Mouse (Mus musculus): ENCODE measurements around the gene Dync1li2.

Dync1li2 gene

DNA sequence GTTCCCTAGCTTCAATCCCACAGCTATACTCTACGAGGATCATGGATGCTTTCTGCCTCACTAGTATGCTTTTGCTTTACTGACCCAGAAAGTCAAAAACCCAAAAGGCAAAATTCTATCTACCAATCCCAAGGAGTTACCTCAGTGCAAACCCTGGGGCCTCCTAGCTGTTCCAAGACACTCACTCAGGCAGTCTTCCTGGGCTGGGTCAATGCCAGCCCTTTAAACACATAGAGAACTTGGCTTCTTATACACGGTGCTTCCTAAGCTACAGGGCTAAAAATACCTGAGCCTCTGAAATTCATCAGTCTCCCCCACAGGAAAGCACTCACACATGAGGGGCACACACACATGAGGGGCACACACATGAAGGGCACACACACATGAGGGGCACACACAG lies 59.6 kb downstream of the Dync1li2 start:
- DNase-seq (ENCODE audit: low spot score in 2 of 2): no peak

DNA sequence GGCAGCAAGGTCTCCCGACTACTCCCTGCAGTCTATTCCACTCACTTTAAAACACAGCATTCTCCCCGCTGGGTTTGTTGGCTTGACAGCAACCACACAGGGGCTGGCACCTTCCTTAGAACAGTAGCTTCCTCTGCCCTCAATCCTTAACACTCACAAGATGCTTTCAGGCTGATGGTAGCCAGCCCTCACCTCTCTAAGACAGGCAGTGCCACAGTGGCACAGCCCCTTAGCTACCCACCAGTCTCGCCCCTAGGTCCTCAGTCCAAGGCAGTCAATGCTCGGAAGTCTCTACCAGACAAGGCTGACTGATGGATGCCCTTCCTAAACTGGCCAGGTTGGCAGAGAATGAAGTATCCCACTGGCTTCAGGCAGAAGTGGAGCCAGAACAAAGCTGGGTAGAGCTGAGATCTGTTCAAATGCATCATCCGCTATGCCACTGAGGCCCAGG lies 61.9 kb downstream of the Dync1li2 start:
- no peak for DNase-seq (ENCODE audit: low spot score in 2 of 2)

DNA sequence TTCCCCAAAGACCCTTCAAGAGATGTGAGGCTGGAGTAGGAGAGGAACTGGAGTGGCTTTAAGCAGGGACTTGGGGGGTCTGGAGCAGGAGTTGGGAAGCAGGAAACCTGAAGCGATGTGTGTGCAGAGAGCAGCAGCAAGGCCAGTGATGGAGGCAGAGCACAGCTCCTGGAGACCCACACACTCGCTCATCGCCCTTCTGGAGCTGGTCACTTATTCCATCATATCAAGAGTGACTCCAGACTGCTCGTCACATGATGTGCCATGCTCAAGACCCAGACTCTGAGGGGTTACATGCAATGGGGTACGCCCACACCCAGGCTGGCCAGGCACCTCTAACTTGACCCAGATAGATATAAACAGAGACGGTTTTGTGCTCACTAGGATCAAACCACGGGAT lies 62.6 kb downstream of the Dync1li2 start:
- no peak for DNase-seq (ENCODE audit: low spot score in 2 of 2)

GRCm38 (mm10) chr8:104379301-104379836 lies 63.5 kb downstream of the Dync1li2 start:
- no peak for DNase-seq (ENCODE audit: low spot score in 2 of 2)

DNA sequence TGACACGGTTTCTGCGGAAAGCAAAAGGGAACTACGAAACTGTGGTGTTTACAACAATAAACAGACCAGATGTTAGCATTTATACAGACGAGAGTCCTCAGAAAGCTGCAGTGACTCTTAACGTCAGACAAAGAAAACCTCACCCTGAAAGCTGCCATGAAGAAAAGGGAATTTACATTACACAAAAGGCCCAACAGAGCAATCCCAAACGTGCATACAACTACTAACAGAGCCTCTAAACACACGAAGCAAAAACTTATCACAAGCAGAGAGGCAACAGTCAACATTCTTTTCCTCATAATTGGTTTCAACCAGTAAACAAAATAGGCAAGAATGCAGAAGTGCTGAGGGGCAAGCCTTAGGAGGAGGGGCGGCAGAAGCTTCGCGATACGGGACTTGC lies 66.2 kb downstream of the Dync1li2 start:
- no peak for DNase-seq (ENCODE audit: low spot score in 2 of 2)

DNA sequence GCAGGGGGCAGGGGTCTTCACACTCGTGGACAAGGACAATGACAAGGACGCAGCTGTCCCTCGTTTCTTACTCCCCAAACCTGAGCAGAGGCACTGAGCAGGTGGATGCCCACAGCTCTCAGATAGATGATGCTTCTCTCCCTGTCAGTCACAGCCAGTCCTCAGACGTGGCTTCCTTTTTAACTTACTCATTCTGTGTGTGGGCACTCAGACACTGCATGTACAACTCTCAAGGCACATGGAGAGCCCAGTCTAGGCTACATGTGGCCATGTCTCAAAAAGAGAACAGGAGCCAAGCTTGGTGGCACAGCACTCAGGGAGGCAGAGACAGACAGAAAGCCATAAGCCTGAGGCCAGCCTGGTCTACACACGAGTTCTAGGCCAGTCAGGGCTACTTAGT lies 66.9 kb downstream of the Dync1li2 start:
- no peak for DNase-seq (ENCODE audit: low spot score in 2 of 2)

GRCm38 (mm10) chr8:104374864-104375846 lies 67.7 kb downstream of the Dync1li2 start:
- no peak for DNase-seq (ENCODE audit: low spot score in 2 of 2)

- DNase-seq (ENCODE audit: low spot score in 2 of 2): no peak
Observed at GRCm38 (mm10) chr8:104374269-104374668, 68.6 kb downstream of the Dync1li2 start.

DNA sequence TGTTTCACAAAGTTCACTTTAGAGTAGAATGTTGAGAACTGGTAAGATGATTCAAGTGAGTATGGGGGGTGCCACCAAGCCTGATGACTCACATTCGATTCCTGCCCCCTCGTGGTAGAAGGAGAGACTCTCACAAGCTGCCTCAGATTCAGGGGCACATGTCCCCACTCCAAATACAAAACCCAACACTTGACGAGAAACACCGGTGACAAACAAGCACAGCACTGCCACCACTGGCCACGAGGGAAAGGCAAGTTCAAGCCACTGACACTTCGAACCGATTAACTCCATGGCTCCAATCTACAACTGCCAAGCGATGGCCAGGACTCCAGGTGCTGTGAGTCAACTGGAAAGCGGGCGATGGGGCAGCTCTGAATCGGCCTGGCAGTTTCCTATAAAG lies 69.1 kb downstream of the Dync1li2 start:
- no peak for DNase-seq (ENCODE audit: low spot score in 2 of 2)

- no peak for DNase-seq (ENCODE audit: low spot score in 2 of 2)
Observed at GRCm38 (mm10) chr8:104371121-104371520, 71.7 kb downstream of the Dync1li2 start.

DNA sequence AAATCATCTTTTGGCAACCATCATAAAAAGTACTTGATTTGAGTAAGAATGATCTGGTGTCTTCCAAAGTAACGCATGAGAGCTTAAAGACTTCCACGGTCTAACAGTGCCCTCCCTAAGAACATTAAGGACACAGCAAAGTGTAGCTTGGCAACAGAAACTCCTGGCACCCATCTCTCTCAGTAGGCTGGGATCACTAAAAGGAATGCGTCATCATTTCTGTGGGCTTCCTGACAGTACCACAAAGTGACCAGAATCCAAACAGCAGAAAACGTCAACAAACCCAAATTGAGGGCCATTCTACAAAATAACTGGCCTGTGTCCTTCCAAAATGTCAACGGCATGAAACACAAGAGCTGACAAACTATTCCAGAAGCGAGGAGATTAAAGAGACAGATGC lies 72.8 kb downstream of the Dync1li2 start:
- DNase-seq (ENCODE audit: low spot score in 2 of 2): no peak

- no peak for DNase-seq (ENCODE audit: low spot score in 2 of 2)
Observed at GRCm38 (mm10) chr8:104369591-104369990, 73.3 kb downstream of the Dync1li2 start.
